In the genomic region with DNA sequence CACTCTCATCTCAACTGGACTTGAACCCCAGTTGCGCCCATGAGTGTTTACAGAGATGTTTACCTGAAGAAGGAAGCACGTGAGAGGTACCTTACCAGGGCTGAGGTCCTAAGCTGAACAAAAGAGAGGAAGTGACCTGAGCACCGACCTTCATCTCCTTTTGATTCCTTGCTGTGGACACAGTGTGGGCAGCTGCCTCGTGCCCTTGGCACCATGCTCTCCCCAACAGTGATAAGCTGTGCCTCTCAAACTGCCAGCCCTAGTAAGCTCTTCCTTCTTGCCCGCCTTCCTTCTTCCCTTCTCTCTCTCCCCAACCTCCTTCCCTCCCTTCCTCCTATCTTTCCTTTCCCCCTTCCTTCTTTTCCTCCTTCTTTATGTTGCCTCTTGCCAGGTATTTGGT, we compare ENCODE assay signal across 15 mouse cellular contexts.
"Had no signal": no experiment of that assay in that cellular context is flagged by ENCODE, and none has a peak within 500 bp of the region (broad histone marks: within the 10 kb centered on the region; RNA-seq: fewer than 3 reads in every experiment).

No protein-coding gene starts in this region.

- H3K4me3 ChIP-seq: midbrain, embryonic 10.5 days; midbrain, embryonic 12.5 days; myocyte; neural tube, embryonic 13.5 days; neural tube, embryonic 15.5 days had no signal

- H3K27ac ChIP-seq: midbrain, embryonic 10.5 days; midbrain, embryonic 12.5 days; neural tube, embryonic 13.5 days; neural tube, embryonic 15.5 days had no signal

- H3K4me1 ChIP-seq: midbrain, embryonic 10.5 days; midbrain, embryonic 12.5 days; neural tube, embryonic 13.5 days; neural tube, embryonic 15.5 days had no signal

- H3K27me3 ChIP-seq: midbrain, embryonic 12.5 days; neural tube, embryonic 13.5 days; neural tube, embryonic 15.5 days had no signal

- DNase-seq: lung, embryonic 14.5 days; lung, postnatal 10 days; lung, postnatal 4 days; midbrain, embryonic 14.5 days; retina, postnatal 1 day; right cerebral cortex, postnatal 4 days; spleen, adult 18-20 months; thymus, adult 18-20 months; thymus, postnatal 14 days; thymus, postnatal 36 days had no signal
